Mouse (Mus musculus): ENCODE data around the gene Ppp2r5a.

Ppp2r5a gene

GRCm38 (mm10) chr1:191380843-191381242, 22.2 kb downstream of the Ppp2r5a start:
- in situ Hi-C loops (cut with MboI), result no loop called here

GRCm38 (mm10) chr1:191378080-191378479, 25.0 kb downstream of the Ppp2r5a start:
- in situ Hi-C loops (cut with MboI), result no loop called here

- in situ Hi-C loops (cut with MboI), result no loop called here
Observed at GRCm38 (mm10) chr1:191375644-191375998, 27.5 kb downstream of the Ppp2r5a start.

GRCm38 (mm10) chr1:191374993-191375643, 28.0 kb downstream of the Ppp2r5a start:
- in situ Hi-C loops (cut with MboI), result no loop called here

GRCm38 (mm10) chr1:191369140-191369539, 33.9 kb downstream of the Ppp2r5a start:
- in situ Hi-C loops (cut with MboI), result no loop called here

GRCm38 (mm10) chr1:191368193-191368592, 34.9 kb downstream of the Ppp2r5a start:
- in situ Hi-C loops (cut with MboI), result no loop called here

- in situ Hi-C loops (cut with MboI), result no loop called here
Observed at GRCm38 (mm10) chr1:191364477-191364876, 38.6 kb downstream of the Ppp2r5a start.

- in situ Hi-C loops (cut with MboI), result no loop called here
Observed at GRCm38 (mm10) chr1:191362412-191362811, 40.7 kb downstream of the Ppp2r5a start.

- in situ Hi-C loops (cut with MboI), result no loop called here
Observed at GRCm38 (mm10) chr1:191359478-191359877, 43.6 kb downstream of the Ppp2r5a start.

- in situ Hi-C loops (cut with MboI), result no loop called here
Observed at GRCm38 (mm10) chr1:191356936-191357335, 46.1 kb downstream of the Ppp2r5a start.

- in situ Hi-C loops (cut with MboI), result no loop called here
Observed at GRCm38 (mm10) chr1:191353836-191354235, 49.2 kb downstream of the Ppp2r5a start.

- in situ Hi-C loops (cut with MboI), result no loop called here
Observed at GRCm38 (mm10) chr1:191352786-191353488, 50.1 kb downstream of the Ppp2r5a start.

- in situ Hi-C loops (cut with MboI), result no loop called here
Observed at GRCm38 (mm10) chr1:191350355-191350754, 52.7 kb downstream of the Ppp2r5a start.

GRCm38 (mm10) chr1:191349486-191350037, 53.5 kb downstream of the Ppp2r5a start:
- in situ Hi-C loops (cut with MboI), result no loop called here

GRCm38 (mm10) chr1:191348996-191349395, 54.1 kb downstream of the Ppp2r5a start:
- in situ Hi-C loops (cut with MboI), result no loop called here

GRCm38 (mm10) chr1:191348592-191348991, 54.5 kb downstream of the Ppp2r5a start:
- in situ Hi-C loops (cut with MboI), result no loop called here

GRCm38 (mm10) chr1:191347602-191348001, 55.5 kb downstream of the Ppp2r5a start:
- in situ Hi-C loops (cut with MboI), result no loop called here

- in situ Hi-C loops (cut with MboI), result no loop called here
Observed at GRCm38 (mm10) chr1:191340530-191340929, 62.5 kb downstream of the Ppp2r5a start.

- in situ Hi-C loops (cut with MboI), result no loop called here
Observed at GRCm38 (mm10) chr1:191339876-191340275, 63.2 kb downstream of the Ppp2r5a start.

GRCm38 (mm10) chr1:191334500-191334899, 68.6 kb downstream of the Ppp2r5a start:
- in situ Hi-C loops (cut with MboI), result no loop called here

GRCm38 (mm10) chr1:191330356-191330755, 72.7 kb downstream of the Ppp2r5a start:
- in situ Hi-C loops (cut with MboI), result no loop called here

GRCm38 (mm10) chr1:191328019-191328441, 75.0 kb downstream of the Ppp2r5a start:
- in situ Hi-C loops (cut with MboI), result no loop called here

- in situ Hi-C loops (cut with MboI), result no loop called here
Observed at GRCm38 (mm10) chr1:191327258-191327657, 75.8 kb downstream of the Ppp2r5a start.

All from mature B cell (primary cell).